Mouse (Mus musculus) heart, adult 2 months (tissue): Measurements from ENCODE around the gene Dlgap5.

ENCODE experiments used
- CTCF ChIP-seq: fragments of 200-600 bp; IDR thresholded peaks from 2 replicates; pipeline ENCODE4 v1.8.1; 2022; ENCODE audit warnings: antibody characterized with exemption, mild to moderate bottlenecking, moderate library complexity
- EP300 ChIP-seq: fragments of 200-500 bp; IDR thresholded peaks from 2 replicates; pipeline ENCODE4 v1.6.1; 2011; ENCODE audit warnings: low read depth, low read length, control low read depth; ENCODE audit not compliant: insufficient read depth
- POLR2A ChIP-seq: fragments of 200-500 bp; IDR thresholded peaks from 2 replicates; pipeline ENCODE4 v1.6.1; 2011; ENCODE audit warnings: mild to moderate bottlenecking, low read depth, low read length, control low read depth; ENCODE audit not compliant: insufficient read depth

- TF ChIP-seq CTCF = no peak
- no peak for TF ChIP-seq POLR2A
- TF ChIP-seq EP300 = no peak
Observed at GRCm38 (mm10) chr14:47393354-47394094, 24.7 kb downstream of the Dlgap5 start.
